Mouse (Mus musculus) cerebellum, postnatal 25 days (tissue): ENCODE measurements at regions not wholly inside any gene's neighbourhood (a gene's known extent, or its start where the extent isn't known, plus 50 kb on each side); places are given as distances from the start of the nearest gene placed in this dataset.

ENCODE experiments used
- DNase-seq, 2 experiments: peaks; one replicate each; pipeline ENCODE4 v3.0.0; 2021; ENCODE audit warnings: mixed read lengths in 2 of 2

DNA sequence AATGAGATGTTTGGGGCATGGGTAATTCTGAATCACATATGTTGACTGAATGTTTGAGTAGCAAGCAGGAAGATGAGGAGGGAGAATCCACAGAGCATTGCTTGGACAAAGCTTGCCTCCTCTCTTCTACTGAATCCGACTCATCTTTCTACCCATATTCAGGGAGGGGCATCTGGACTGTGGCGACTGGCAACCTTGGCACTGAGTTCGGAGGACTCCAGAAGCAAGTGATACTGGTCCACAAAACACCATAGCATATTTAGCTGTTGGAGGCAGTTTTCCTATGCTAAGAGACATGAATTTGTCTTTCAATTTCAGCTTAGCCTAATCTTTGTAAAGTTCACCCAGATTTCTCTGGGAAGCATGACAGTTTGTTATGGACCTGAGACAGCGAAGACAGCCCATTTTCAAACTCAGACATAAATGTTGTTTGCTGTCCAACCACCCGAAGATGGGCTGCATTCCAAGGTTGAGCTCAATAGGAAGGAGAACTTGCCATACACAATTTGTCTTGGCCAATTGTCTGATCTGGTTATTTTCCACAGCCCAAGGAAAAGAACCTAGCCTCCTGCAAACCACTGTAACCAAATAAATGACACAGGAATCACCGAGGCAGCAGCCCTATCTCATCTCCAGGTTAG lies 224.0 kb upstream of the Pld5 start:
- peak; percentile 33 to 59 for DNase-seq

DNA sequence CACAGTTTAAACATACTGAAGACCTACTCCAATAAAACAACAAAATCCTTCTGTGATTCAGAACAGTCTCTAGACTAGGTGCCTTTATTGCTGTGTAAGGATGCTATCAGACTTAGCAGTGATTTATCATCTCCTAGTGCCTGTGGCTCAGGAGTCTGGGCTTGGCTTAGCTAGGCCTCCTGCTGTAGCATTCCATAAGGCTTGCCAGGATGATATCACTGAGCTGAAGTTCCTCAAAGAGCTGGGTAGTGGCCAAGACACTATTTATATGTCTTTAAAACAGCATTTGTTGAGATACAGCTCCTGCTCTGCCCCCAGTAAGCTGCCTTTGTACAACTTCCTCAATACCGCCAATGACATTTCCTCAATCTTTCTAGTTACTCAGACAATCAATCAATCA lies 193.4 kb upstream of the Pld5 start:
- peak; percentile 26 to 48 for DNase-seq

GRCm38 (mm10) chr1:176462125-176462524 lies 187.0 kb upstream of the Pld5 start:
- peak; percentile 32 to 57 for DNase-seq

GRCm38 (mm10) chr1:176446735-176447134 lies 171.6 kb upstream of the Pld5 start:
- DNase-seq: no peak

GRCm38 (mm10) chr1:176443712-176444111 lies 168.6 kb upstream of the Pld5 start:
- DNase-seq: no peak

GRCm38 (mm10) chr1:176440254-176440653 lies 165.1 kb upstream of the Pld5 start:
- peak in 1 of 2 experiments; percentile 35 for DNase-seq

- DNase-seq: peak in 1 of 2 experiments; percentile 21
Observed at GRCm38 (mm10) chr1:176427835-176428234, 152.7 kb upstream of the Pld5 start.

DNA sequence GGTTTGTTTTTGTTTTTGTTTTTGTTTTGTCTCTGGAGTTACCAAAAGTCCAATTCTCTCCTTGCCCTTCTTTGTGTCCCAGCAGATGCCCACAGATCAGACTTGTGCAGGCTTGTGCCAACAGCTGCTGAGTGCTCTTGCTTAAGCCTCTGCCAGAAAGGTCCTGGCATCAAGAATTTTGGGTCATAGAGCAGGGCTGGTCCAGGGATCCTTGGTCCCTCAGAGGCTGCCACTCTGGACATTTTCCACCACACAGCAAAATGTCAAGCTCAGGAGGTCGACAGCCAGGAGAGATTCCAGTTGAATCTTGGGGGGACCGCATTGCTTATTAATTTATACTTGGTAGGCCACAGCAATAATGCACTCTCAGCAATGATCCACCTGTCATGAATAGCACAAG lies 151.9 kb upstream of the Pld5 start:
- DNase-seq: no peak

DNA sequence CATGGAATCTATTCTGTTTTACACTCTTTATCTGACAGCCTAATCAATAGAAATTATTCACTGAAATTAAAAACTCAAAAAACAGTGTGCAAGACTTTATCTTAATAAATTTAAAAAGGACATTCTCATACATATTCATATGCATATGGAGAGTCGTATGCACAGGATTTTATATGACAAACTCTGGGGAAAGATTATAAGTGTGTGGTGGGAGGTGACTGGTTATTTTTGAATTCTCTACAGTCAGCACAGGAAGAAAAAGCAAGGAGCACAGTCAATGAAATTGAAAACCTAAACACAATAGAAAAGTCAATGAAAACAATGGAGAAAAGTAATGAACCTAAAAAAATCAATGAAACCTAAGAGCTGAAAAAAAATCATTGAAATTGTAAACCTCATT lies 142.1 kb upstream of the Pld5 start:
- DNase-seq: no peak

DNA sequence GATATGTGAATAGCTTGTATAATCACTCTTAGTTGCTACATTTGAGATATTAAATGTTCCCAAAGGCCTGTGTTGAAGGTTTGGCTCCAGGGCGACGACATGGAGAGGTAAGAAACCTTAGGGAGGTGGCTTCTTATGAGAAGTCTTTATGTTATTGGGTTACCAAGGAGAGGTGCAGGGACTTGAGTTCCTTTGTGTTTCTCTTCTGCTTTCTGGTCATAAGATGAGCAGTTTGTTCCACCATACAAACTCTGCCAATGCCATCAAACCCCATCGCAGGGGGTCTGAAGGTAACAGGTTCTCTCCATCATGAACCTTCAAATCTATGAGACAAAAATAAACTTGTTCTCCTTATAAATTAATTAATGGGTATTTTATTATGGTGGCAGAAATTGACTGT lies 129.0 kb upstream of the Pld5 start:
- DNase-seq: no peak

DNA sequence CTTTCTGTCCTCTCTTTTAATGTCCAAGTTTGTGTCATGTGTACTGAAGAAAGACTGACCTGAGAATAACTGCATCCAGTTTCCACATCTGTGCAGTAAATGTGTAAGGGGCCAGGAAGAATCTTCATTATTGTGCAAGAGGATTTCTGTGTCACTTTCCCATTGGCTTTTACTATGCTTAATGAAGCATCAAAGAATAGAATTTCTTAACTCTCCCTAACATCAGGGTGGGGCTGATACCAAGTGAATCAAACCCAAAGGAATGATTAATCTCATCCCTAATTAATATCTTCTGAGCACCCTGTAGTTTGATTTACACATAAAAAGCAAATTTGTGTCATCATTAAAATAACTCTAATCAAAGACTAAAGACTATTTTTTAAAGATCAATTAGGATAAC lies 104.5 kb upstream of the Pld5 start:
- DNase-seq: no peak

DNA sequence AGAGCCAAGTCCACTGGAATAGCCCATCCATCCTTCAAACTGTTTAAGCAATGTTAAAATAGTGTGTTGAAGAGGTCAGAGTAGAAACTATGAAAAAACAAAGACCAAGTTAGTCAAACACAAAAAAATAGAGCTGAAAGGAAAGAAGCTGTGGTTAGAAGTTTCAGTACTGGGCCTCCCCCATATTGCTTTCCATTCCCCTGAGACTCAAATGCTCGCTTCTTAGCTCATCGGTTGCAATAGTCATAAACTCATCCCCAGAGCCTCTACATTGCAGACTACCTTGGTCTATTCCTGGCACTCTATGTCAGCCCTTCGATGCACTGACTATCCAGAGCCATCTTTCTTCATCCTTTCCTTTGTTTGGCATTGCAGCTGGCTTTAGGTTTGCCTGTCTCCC lies 91.8 kb upstream of the Pld5 start:
- no peak for DNase-seq

- no peak for DNase-seq
Observed at GRCm38 (mm10) chr1:176360957-176361356, 85.8 kb upstream of the Pld5 start.

DNA sequence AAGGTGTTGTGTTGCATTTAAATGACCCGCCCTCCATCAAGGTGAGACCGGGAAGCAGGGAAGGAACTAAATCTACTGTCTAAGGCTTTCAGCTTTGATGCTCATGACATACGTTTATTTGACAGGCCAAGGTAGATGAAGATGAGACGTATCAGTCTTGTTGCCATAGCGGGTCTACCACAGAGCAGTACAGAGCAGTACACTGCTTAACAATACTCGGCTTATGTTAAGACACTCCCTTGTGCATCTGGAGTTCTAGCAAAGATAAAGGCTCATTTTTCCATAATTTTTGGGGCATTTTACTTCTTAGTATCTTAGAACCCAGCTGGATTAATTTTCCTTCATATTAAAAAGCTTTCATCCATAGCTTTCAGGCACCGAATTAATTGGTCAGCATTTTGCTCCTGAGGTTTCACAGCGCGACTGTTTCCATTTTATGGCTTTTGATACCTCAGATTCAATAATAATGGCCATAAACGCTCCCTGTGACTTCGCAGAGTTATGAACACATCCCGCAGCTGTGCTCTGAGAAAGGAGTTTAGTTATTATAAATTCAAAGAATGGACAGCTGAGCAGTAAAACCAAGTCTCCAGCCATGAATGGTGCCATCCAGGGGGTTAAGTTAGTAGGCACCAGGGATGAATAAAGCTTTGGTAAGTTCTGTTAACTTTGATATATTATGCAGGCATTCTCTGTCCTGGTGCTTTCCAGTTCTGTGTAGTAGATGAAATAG lies 85.0 kb upstream of the Pld5 start:
- no peak for DNase-seq

GRCm38 (mm10) chr1:176355342-176355741 lies 80.2 kb upstream of the Pld5 start:
- DNase-seq: peak; percentile 18 to 30

DNA sequence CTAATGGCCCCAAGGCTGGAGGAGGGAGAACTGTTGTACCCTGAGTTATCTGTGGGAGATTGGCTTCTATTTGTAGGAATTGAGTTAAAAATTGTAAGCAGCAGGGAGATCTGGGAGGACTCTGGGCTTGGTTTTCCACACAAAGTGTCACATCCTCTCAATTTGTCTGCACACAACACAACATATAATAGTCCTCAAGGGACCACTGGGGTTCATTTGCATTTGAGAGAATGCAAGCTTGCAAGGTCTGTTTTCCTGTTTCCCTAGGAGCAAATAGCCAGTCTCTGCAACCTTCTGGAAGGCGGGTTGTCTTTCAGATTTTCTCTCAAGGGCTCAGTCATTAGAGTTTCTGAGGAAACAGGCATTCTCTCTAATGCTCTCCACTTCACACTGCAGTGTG lies 79.8 kb upstream of the Pld5 start:
- DNase-seq: no peak

GRCm38 (mm10) chr1:176352706-176353105 lies 77.6 kb upstream of the Pld5 start:
- no peak for DNase-seq

- no peak for DNase-seq
Observed at GRCm38 (mm10) chr1:176349909-176350495, 74.9 kb upstream of the Pld5 start.

DNA sequence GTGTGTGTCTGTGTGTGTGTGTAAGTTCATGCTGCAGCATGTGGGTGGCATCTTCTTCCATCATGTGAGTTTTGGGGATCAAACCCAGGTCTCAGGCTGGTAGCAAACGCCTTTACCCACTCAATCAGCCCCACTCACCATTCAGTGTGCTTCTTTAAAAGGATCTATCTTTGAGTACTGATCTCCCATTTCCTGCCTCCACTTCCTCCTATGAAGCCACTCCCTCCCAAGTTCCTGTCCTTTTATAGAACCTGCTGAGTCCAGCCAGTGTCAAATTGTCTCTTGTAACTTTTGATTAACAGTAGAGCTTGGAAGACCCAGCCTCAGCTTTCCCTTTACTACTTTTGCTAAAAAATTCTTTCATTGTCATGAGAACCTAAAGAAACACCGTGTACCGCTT lies 73.0 kb upstream of the Pld5 start:
- DNase-seq: no peak

DNA sequence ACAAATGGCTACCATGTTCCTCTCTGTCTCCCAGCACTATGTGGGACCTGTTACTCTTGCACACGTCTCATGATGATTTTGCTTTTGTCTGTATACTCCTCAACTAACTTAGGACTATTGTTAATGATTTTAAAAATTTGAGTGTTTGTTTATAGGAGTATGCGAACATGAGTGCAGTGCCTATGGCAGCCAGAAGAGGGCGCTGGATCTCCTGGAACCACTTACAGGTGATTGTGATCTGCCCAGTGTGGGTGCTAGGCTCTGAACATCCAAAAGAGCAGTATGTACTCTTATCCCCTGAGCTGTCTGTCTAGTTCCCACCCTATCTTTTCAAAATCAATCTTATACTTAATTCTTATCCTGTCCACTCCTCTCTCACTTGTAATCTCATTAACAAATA lies 56.2 kb upstream of the Pld5 start:
- no peak for DNase-seq
